Mouse (Mus musculus) cerebellum, postnatal 14 days (tissue): Measurements from ENCODE around the gene Ntn5.

ENCODE experiments used
- DNase-seq, 2 experiments: peaks; one replicate each; pipeline ENCODE4 v3.0.0; 2021; ENCODE audit warnings: mixed read lengths in 2 of 2

Gene Ntn5

DNA sequence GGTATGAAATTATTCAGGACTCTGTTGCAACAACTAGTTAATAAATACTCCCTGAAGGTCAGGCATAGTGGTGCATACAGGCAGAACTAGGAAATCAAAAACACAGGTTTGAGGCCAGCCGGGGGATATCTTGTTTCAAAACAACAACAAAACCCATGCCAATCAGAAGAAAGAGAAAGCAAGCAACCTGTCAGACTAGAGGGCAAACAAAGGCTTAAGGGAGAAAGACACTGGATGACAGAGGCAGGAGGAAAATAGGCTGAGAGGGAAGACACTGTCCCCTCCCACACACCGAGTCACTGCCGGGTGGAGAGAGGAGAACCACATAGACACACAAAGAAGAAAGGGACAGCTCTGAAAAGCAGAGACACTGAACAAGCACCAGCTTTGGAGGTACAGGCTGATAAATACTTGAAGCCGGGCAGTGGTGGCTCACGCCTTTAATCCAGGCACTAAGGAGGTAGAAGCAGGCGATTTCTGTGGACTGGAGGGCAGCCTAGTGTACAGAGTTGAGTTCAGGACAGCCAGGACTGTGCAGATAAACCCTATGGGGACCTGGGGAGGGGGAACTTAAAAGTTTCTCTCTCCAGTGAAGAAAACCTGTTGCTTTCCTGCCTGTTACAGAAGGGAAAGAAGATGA, 30.2 kb downstream of the Ntn5 start:
- DNase-seq = no peak

DNA sequence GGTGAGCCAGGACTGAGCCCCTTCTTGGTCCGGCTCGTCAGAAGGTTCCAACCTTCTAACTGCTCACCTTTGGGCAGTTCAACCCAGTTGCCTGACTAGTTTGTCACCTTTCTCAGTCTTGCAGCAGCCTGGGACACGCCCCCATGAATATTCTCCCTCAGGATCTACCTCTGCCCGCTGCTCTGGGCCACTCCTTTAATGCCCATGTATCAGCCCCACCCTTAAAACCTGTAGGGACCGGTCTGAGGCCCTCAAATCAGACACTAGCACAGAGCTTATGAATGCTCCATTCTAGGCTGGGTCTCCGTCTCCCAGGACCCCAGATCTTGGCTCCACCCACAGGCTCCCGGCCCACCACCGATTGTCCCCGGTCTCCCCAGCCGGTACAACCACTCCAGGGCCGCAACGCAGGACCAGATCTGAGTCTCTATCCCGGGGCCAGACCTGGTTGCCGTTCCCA, 30.8 kb downstream of the Ntn5 start:
- peak in 1 of 2 experiments; percentile 29 for DNase-seq

DNA sequence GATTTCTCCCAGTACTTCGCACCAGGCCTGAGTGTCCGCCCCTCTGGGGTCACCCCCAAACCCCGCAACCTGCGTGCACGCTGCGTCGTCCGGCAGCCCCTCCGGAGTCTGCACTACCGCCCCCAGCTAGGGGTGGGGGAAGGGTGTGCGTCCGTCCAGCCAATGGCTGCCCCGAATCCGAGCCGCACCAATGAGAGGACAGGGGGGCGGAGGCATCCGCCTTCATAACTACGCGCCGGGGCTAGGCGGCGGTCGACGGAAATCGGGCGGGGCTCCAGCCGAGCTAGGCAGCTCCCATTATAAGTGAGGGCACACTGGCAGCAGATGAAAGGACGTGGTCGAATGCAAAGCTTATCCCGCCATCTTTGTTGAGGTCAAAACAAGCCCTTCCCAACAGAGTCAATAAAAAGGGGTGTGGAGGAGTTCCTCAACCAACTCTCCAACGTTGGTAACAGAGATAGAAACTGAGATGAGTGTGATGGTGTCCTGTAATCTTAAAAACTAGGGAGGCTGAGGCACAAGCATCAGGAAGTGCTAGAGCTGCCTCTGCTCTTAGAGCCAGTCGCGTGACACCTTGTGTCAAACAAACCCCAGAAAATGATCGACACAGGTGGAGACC, 31.4 kb downstream of the Ntn5 start, which contains the start of gene Rpl18:
TSS of gene Rpl18 (plus strand) at position 368 of the 619 bp plus-strand sequence.
- peak; percentile 99 for DNase-seq

DNA sequence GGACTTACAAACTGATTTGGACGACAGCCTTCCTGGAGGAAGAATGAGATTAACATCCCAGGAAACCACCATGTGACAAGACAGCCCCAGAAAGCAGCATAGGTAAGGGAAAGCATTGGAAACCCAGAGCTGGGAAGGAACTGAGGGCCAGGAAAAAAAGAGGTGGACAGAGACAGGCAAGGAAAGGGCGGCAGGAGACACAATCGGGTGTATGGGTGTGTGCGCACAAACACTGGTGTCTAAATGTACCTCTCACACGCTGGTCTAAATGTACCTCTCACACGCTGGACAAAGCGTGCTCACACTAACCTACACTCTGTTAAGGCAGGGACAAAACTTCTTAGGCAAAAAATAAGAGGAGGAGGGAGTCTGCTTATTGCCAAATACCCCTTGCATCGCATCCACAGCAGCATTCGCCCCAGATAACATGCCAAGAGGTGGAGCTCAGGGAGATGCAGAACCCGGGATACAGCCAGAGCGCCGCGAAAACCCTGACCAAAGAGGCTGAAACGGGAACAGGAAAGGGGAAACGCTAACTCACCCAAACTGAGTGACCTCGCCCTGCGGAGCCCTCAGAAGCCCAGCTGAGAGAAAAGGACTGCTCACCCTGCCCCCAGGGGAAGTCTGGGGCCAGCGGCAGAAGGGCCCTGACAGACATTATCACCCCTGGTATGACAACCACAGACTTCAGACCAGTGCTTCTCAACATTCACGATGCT, 32.1 kb downstream of the Ntn5 start:
- DNase-seq = no peak

DNA sequence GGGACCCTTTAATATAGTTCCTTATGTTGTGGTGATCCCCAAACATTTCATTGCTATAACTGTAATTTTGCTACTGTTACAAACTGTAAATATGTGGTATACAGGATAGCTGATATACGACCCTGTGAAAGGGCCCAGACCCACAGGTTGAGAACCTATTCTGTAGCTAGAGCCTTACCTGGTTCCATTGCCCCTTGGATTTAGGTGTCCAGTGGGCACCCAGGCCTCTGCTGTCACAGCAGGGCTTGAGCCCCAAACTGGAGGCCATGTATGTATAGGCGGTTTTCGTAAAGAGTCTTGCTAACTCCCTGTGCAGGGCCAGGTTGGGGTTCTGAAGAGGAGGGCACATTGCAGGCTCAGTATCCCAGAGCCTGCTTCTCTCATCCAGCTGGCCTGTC, 32.6 kb downstream of the Ntn5 start:
- DNase-seq = no peak

DNA sequence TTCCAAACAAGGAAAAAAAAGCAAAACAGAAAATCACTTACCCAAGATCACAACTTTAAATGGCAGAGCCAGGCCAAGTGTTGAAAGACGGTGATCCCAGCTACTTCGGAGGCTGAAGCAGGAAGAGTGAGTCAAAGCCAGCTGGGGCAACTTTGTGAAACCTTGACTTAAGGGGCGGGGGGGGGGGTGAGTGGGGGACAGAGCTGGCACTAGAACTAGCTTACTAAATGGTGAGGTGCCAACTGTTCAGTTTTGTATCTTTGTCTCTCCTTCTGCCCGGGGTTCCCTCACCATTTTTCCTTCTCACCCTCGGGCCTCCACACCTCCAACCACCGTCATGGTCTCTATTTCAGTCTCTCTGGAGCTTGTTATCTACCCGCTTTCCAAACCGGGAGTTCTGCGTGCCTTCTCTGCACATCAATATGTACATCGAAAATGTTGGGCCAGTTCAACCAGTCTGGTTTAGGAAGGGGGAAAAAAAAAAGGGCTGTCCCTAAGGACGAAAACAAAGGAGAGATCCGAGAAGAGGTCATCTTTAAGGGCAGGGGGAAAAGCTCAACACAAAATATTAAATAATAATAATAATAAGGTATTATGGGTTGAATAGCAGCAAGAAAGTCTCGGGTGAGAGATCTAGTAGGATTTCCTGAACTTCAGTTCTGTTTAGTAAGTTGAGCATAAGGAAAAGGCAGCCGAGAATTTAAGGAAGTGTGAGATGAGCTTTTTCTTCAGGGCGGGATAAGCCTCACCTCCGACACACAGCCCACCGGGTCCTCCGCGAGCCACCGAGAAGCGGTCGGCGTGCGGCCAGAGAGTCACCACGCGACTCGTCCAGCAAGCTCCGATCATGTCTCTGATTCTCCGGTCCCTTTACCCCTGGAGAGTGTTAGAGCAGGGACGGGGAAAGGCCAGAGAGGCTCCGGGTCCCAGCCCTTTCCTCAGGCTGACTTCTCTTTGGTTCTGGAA, 33.4 kb downstream of the Ntn5 start:
- DNase-seq = peak in 1 of 2 experiments; percentile 15

DNA sequence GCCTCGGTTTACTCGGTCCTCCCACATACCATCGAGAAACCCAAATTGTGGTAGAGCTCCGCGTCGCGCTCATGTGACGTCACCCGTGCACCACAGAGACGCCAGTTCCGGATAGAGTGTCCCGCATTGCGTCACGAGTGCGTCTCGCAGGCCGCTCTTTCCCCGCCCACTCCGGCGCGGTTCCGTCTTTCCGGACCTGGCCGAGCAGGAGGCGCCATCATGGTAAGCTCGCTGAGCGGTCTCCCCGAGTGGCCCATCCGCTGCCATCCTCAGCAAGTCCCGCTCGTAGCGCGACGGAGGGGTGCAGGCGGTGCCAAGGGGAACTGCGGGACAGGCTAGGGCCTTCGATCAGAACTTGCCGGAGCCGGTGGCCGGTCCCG, 34.1 kb downstream of the Ntn5 start, which contains the start of gene Sphk2:
TSS of gene Sphk2 (minus strand) at position 85 of the 380 bp plus-strand sequence.
- DNase-seq = peak; percentile 99

DNA sequence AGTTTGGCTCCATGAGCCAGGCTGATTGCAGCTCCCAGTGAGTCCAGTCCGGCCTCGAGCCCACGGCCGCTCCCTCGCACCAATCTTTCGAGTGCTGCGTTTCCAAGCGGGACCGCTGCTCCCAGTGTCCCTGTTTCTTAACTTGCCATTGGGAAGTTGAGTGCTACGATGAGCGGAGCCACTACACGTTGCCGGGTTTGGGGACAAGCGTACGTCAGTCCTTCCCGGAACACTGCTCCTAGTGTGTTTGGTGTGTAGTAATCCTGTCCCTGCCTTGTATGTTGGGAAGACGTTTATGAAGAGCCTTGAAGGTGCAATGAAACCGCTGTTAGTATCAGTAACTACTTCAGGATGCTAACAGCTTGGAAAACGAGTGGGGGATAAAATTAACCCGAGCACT, 34.5 kb downstream of the Ntn5 start:
- no peak for DNase-seq

DNA sequence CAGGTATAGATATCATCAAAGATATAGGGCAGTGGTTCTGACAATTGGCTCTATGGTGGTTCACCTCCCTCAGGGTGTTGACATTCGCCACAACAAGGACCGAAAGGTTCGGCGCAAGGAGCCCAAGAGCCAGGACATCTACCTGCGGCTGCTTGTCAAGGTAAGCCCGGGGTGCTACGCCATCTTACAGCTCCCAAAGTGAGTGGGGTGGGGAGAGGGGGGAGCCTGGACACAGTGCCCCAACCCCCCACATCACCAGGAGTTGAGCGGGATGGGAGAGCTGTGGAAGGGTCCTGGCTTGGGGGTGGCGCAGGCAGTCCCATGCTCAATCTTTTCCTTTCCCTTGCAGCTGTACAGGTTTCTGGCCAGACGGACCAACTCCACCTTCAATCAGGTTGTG, 35.4 kb downstream of the Ntn5 start:
- no peak for DNase-seq

DNA sequence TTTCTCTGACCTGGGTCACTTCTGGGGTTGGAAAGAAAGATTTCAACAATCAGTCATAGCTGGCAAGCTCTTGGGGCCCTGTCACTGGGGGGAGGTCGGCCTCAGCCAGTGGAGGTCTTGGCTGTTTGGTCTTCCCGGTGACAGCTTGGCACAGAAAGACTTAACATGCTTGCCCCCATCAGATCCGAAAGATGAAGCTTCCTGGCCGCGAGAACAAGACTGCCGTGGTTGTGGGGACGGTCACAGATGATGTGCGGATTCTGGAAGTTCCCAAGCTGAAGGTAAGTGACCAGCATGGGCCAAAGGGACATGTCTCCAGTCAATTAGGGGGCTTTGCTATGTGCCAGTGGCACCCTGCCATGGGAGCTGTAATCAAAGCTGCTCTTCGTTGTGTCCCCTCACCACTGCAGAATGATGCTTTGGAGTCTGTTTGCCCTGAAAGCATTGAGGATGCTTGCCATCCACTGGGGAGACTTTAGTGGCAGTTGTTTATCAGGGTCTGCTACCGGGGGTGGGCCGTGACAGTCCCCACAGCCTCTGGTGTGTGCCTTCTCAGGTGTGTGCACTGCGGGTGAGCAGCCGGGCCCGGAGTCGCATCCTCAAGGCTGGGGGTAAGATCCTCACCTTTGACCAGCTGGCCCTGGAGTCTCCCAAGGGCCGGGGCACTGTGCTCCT, 36.1 kb downstream of the Ntn5 start:
- peak in 1 of 2 experiments; percentile 25 for DNase-seq

DNA sequence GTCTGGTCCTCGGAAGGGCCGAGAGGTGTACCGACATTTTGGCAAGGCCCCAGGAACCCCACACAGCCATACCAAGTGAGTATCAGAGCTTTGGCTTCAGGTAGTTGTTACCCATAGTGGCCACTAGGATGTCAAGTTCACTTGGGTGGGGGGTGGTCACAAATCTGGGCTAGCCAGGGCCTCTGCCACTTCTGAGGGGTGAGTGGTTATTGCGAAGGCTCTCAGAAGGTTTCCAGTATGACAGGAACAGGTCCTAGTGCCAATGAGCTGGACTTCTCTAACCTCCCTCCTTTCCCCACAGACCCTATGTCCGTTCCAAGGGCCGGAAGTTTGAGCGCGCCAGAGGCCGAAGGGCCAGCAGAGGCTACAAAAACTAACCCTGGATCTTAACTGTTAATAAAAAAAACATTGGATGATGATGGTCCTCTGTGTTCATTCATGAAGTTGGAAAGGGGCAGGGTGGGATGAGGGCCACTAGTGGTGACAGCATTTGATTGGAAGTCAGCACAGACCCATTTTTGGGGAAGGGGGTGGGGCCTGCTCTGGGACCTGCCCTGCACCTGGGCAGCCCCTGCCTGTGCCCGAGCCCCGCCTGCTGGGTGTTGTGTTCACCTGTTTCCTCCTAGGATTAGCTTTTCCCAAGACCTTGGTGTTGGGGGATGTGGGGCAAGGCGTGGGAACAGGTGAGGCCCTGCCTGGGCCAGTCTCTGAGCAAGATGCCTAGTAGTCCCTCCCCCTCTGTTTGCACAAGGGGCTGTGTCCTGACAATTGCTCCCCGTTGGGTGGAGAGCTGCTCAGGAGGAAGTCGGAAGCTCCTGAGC, 36.8 kb downstream of the Ntn5 start, which contains the start of gene Fam83e:
TSS of gene Fam83e (plus strand) at position 800 of the 821 bp plus-strand sequence.
- peak; percentile 20 to 52 for DNase-seq

DNA sequence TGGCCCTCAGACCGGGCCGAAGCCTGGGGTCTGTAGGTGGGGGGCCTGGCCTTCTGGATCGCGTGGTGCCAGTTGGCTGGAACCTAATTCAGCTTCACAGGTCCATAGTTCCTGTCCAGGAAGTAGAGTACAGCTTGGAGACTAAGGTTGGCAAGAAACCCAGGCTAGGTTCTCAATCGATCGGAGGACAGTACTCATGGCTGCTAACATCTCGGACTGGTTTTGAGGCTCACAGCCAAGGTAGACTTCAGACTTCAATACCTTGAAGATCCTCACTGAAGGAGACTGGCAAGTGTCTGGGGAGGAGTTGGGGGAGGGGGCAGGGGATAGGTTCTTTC, 37.4 kb downstream of the Ntn5 start:
- DNase-seq = no peak

DNA sequence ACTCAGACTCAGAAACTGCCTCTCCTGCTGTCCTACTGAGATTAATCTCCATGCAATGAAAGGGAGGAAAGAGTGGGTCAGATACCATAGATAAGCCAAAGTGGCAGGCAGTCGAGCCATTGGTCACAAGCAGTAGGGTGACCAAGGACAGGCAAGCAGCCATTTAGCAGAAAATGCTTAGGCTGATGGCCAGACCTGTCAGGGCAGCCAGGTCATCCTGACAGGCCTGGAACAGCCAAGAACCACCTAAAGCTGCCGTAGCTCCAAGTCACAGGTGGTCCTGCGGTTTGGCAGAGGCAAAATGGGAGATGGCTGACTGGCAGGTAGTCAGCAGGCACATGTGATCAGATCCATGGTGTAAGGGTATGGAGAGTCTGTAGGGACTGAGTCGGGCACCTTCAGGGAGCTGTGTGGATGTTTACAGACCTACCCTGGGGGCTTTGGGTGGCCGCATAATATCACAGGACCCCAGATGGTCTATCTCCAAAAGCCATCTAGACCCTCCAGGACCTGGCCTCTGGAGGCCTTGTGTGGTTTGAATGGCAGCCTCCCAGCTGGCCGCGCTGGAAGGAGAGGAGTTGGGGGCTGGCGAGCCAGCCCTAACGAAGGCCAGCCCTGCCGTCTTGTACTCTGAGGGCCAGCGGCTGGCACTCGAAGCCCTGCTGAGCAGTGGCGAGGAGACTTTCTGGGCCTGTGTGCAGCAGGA, 38.0 kb downstream of the Ntn5 start:
- DNase-seq = peak; percentile 68 to 72

DNA sequence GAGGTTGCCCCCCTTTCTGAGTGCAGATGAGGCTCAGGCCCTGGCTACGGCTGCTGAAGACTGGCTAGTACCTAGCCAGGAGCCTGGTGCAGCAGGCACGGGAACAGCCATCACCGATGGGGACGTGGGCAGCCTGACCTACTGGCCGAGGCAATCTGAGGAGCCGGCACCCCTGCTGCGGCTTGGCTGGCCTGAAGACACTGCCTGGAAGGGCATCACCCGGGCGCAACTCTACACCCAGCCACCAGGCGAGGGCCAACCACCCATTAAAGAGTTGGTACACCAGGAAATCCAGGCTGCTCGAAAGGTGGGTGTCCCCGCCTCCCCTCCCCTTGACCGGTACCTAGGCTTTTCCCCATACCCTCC, 38.5 kb downstream of the Ntn5 start:
- peak; percentile 60 to 66 for DNase-seq

DNA sequence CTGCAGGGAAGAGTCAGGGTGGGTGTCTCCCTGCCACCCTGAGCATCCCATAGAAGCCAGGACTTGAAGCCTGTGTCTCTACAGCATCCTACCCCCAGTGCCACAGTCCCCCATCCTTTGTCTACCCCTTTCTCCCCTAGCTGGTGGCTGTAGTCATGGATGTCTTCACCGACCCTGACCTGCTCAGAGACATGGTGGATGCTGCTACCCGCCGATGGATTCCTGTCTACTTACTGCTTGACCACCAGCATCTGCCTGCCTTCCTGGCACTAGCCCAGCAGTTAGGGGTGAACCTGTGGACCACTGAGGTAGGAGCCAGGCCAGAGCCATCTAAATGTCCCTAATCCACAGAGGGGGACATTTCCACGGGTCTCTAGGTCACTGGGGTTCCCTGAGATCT, 39.5 kb downstream of the Ntn5 start:
- no peak for DNase-seq

DNA sequence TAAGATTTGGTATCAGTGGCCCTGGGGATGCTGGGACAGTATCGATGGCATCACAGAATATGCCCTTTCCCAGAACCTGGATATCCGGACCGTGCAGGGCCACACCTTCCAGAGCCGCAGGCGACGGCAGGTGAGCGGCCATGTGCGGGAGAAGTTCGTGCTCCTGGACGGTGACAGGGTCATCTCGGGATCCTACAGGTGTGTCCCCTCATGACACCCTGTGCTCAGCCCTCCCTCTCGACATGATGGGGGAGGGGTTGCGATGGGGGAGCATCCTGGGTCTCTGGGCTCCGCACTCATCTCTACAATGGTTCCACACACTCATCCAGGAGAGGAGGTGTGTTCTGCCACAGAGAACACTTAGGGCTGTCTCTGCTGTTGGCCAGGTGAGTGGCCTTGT, 40.0 kb downstream of the Ntn5 start:
- DNase-seq = no peak

DNA sequence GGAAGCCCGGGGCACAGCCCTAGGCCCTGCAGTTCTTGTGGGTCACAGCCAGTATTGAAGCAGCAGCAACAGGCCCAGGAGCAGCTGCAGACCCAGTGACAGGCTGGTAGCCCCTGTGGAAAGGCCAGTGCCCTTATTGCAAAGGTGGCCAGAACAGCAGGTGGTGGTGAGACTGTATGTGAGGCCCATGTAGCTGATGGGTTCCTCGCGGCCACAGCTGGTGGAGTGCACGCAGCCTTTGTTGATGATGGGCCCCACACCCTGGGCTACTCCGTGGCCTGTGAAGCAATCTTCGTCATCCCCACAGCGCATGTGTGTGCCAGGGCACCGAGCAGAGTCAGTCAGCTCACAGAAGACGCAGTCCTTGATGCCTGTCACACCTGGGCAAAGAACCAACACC, 41.3 kb downstream of the Ntn5 start:
- no peak for DNase-seq

DNA sequence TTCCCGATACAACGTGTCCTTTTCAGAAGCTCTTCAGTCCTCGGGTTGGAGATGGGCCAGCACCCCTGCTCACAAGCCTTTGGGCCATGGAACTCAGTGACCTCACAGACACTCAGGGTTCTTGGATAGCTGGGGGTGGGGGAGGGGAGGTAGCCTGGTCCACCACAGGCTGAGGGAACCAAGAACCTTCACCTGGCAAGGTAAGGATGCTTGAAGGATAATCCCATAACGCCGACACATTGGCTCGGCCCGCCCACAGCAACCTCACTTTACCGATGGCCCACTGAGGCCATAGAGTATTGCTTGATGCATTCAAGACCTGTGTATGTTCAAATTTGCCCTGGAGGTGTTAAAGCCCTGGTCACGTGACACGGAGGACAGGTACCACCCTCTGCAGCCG, 41.9 kb downstream of the Ntn5 start, which contains the start of gene Spaca4:
TSS of gene Spaca4 (minus strand) at position 101 of the 400 bp plus-strand sequence.
- peak in 1 of 2 experiments; percentile 29 for DNase-seq

DNA sequence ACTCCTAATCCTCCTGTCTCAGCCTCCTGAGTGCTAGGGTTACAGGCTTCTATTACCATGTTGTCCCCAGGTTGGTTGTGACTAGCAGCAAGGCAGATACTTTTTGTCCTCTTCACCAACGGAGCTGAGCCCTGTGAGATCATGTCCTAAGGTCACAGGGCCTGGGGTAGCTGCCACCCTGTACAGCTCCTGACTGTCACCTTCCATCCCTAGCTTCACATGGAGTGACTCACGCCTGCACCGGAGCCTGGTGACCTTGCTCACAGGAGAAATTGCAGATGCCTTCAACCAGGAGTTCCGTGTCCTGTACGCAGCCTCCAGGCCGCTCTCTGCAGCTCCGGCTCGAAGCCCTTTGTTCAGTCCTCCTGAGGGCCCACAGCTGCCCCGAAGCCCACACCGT, 42.6 kb downstream of the Ntn5 start:
- DNase-seq = no peak

DNA sequence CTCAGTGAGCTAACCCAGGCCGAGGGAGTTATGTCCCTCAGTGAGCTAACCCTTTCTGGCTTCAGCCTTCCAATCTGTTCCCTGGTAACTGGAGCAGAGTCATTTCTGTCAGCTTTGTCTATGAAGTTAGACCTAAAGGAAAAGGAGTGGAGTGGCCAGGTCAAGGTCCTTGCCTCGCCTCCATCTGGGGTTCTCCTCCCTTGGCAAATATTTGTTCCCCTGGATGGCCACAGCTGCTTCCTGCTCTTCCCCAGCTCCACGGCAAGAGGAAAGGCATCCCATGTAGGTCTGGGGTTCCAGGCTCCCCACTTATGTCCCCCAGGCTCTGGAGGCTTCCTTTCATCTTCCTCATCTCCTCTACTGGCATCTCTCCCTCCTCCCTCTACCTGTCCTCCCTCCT, 43.8 kb downstream of the Ntn5 start:
- no peak for DNase-seq
